Mouse (Mus musculus): ENCODE measurements at regions not wholly inside any gene's neighbourhood (a gene's known extent, or its start where the extent isn't known, plus 50 kb on each side); places are given as distances from the start of the nearest gene placed in this dataset.
A peak's percentile ranks its signal among the peaks of the same experiment; 100 is the strongest.

DNA sequence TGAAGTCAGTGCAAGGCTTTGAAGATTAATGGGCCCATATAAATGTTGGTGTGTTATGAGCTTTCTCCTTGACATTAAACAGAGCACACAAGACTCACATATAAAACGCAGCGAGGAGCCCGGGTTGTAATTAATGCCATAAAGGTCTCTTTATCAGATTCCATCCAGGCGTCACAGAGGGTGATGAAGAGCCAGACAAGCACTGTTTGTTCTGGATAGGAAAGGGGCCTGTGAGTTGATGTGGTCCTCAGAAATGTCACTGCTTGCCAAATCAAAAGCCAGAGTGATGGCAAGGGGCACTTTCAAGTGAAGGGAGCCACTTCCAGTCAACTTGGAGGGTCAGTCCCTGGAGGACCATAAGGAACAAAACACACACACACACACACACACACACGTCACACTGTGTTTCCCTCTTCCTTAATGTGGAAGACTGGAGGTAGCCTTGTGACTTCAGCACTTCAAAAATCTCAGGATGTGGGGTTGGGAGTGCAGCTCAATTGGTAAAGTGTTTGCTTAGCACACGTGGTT is 142.1 kb downstream of the Psmg1 start:
- no peak for ATAC-seq (ENCODE audit: extremely low read depth, insufficient number of reproducible peaks, low FRiP score, poor library complexity, severe bottlenecking)

DNA sequence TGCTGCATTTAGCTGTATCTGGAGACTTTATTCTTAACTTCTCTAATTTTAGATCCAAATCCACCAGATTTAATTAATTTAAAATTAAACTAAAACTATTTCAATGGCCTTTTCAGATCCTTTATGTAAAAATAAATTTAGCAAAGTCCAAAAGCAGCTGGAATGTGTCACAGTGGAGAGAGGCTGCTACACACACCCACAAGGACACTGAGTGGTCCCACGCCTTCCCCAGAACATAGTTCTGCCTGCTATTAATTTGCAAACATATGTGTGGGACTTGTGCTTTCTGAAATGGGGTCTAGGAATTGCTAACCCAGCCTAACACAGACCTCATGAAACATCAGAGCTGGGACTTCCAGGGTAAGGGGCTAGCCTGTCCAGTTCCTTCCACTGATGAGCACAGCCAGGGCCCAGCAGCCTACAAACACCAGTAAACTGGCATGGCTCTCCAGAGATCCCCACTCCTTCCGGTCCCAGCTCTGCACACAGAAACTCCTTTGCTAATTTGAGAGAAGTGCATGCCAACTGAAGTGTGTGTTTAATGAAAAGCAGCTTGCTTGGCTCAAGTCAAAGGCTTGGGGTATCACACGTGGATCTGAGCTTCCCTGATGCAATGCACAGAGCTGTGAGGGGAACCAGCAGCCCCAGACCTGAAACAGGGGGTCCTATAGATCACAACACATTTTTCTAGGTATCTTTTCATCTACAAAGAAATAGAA is 142.8 kb downstream of the Psmg1 start:
- ATAC-seq (ENCODE audit: extremely low read depth, insufficient number of reproducible peaks, low FRiP score, poor library complexity, severe bottlenecking) = no peak

DNA sequence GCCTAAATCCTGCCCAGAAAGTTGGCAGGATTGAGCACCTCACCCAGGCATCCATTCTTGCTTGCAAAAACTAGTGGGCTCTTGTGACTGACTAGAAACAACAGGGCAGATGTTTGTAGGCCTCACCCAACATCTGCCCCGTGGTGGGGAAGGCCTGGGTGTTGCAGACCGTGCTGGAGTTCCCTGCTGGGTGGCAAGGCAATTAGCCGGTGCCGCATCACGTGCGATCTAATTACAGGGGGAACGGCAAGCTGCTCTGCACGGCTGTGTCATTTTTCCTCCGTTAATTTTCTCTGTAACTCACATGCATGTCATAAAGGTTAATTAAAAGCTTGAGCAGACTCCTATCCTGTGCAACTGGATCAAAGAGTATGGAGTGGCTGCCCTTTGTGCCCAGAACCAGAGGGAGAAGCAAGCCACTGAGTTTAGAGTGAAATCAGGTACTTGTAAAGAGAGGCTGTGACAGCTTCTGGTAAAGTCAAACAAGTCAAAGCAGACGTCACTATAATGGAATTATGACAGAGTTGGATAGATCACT is 143.5 kb downstream of the Ets2 start:
- ATAC-seq (ENCODE audit: extremely low read depth, insufficient number of reproducible peaks, low FRiP score, poor library complexity, severe bottlenecking) = no peak

DNA sequence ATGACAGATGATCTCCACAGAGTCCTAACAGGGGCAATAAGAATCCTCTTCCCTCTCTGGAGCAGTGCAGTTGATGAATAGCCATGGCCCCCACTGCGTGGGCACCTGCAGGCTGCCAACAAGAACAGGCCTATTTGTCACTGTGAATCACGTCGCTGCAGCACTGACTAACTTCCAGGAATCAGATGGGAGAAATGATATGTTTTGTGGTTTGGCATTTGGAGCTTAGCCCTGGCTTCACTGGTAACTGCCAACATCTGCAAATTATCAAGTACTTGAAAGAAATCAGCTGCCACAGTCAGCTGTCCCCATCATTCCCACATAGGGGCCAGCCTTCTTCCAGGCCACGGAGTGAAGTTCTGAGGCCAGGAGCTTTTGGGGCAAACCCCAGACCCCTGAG is 142.8 kb downstream of the Ets2 start:
- no peak for ATAC-seq (ENCODE audit: extremely low read depth, insufficient number of reproducible peaks, low FRiP score, poor library complexity, severe bottlenecking)

DNA sequence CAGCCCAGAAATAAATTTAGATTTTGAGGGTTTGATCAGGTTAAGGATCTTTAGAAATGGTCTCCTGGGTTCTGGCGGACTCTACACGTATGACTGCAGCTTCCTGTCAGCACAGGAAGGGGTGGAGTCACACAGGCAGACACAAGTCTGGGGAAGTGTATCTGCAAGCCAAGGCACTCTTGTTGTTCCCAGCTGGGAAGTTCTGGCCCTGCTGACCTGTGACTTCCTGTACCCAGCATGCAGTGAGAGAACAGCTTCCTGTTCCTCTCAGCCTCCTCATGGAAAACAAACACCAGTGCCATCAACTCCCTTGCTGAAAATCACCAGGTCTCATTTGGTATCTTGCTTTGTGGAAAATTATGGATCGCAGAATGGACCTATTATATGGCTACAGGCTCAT is 140.9 kb downstream of the Ets2 start:
- ATAC-seq (ENCODE audit: extremely low read depth, insufficient number of reproducible peaks, low FRiP score, poor library complexity, severe bottlenecking) = no peak

DNA sequence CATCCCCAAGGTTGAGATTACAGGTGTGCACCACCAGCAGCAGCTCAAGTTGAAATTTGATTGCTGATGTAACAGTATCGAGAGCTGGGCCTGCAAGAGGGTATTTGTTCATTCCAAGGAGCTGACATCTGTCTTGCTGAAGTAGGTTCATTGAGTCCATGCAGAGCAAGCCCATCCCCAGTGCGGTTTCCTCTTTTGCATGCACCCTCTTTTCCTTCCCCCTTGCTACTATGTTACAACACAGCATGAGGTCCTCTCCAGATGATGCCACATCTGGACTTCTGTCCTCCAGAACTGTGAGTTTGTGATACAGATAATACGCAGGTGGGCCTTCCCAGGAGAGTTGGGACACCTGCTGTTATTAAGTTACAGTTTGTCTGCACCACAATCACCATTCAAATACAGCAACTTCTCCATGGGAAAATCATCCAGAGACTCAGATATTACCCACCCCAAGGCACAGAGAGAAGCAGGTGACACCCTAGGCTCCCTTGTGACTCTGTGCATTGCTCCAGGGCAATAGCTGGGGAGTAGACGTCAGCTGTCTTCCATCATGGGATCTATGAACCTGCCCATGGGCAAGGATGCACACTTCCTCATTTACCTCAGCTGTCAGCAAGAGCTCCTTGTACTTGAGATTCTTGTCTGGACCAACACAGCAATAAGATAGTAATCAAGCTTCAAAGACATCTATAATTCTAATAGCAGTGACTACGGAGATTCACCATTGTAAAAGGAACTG is 137.8 kb downstream of the Ets2 start:
- peak; percentile 55 for ATAC-seq (ENCODE audit: extremely low read depth, insufficient number of reproducible peaks, low FRiP score, poor library complexity, severe bottlenecking)

DNA sequence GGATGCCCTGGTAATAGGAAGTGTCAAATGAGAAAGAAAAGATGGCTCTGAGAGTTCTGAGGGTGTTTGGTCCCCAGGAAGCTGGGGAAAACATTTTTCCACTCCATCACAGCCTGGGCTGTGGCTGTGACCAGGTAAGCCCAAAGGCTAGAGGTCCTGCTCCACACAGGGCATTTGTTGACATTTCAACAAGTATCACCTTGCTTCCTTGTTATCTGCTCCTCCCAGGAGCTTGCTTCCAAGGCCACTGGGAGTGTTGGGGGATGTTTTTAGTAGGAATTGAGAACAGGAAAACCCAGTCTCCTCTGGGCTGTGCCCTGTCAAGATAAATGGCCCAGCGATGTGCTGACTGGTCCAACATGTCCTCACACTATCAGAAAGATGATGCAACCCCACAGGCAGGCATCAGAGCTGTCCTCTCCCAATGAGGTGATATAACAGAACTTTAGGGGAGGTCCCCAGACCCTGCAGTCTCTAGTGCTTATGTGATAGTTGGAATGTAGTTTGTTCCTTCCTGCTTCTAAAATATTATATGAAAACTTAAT is 137.1 kb downstream of the Ets2 start:
- no peak for ATAC-seq (ENCODE audit: extremely low read depth, insufficient number of reproducible peaks, low FRiP score, poor library complexity, severe bottlenecking)

DNA sequence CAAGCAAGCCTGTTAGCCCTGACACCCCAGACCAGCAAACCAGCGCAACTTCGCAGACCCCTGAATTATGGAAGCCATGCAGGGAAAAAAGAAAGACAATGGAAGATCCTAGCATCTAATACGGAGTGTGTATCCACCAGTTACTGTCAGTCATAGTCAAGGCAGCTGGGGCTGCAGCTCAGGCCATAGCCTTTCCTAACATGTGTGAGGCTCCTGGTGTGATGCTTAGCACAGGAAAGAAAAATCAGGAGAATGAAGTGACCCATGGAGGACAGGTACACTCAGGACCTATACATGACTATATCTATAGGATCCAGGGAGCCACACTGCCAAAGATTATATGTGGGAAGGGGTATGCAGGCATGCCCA is 136.6 kb downstream of the Ets2 start:
- no peak for ATAC-seq (ENCODE audit: extremely low read depth, insufficient number of reproducible peaks, low FRiP score, poor library complexity, severe bottlenecking)

DNA sequence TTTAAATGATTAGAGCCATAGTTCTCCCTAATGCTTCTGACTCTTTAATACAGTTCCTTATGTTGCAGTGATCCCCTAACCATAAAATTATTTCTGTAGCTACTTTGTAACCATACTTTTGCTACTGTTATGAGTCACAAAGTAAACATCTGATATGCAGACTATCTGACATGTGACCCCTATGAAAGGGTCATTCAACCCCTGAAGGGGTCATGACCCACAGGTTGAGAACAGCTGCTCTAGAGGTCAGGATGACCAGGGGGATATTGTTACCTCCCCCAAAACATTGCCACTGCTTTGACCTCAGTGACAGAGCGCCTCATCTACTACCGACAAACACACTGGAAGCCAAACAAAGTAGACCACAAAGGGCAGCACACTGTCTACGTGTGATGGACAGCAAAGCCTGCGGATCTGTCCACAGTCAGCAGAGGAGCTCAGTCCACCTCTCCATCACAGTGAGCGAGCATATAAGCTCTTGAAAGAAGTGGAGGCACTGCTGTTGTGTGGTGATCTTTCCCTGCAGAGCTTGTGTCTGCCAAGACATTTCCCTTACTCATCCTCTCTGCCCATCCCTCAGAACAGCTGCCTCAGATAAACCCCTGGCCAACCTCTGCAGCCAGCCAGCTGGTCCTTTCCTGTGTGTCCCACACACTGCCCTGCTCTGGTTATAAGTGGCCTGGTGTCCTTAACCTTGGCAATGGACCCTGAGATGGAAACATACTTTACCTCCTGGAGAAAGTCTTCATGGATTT is 136.0 kb downstream of the Ets2 start:
- no peak for ATAC-seq (ENCODE audit: extremely low read depth, insufficient number of reproducible peaks, low FRiP score, poor library complexity, severe bottlenecking)

DNA sequence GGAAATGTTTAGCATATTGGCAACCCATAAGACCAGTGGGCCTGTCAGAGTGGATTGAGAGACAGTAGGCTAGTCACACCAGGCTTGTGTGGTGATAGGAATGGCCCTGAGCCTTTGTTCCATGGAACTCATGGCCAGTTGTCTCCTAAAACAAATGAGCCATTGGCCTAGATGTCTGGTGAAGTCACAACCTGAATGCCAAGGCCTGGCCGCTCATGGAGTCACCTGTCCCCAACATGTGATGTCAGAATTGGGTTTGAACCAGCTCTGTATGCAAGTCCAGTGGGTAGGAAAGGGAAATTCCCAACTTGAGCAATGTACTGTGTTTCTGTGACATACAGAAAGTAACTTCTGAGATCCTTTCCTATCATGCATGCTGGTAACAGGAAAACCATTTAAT is 134.1 kb downstream of the Ets2 start:
- ATAC-seq (ENCODE audit: extremely low read depth, insufficient number of reproducible peaks, low FRiP score, poor library complexity, severe bottlenecking) = no peak

DNA sequence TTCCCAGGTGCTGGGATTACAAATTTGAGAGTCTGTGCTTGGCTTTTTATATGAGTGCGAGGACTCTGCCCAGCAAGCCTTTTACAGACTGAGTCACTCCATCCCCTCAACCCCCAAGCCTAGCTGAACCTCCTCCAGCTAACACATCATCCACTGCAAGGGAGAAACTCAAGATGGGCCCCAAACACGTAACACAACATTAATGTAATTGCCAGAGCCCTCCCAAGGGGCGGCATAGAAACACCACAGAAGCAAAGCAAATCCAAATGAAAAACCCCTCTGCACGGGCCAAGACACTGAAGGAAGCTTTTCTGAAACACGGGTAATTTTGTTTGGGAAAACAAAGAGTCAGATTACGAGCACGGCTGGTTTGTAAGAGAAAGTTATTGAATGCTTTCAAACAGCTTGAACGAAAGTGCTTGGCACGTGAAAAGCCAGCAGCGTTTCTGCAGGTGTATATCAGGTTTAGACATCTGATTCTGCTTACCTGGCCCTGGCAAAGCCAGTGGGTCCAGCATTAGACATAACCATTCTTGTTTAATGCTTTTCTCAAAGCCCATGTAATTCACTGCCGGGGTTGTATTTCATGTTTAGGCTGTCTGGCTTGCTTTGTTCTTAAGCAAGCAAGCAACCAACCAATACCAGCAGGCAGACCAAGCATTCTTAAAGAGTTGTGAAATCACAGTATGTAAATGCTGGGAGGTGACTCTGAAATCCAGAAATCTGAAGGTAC is 132.8 kb downstream of the Ets2 start:
- ATAC-seq (ENCODE audit: extremely low read depth, insufficient number of reproducible peaks, low FRiP score, poor library complexity, severe bottlenecking) = no peak

DNA sequence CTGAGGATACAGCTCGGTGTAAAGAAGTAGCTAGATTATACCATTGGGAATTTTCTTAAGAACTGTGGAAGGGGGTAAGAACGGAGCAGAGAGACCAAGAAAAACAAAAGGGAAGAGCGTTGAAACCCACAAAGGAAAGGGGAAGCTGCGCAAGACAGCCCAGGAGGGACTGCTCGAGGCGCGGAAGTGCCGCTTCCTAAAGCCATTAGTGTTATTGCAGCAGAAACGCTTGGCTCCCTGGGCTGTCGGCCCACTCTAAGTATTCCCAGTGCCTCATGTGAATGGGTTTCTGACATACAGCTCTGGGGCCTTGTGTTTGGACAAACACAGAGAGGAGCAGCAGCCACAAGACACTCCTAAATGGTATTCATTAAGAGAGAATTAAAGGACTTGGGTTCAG is 131.6 kb downstream of the Ets2 start:
- ATAC-seq (ENCODE audit: extremely low read depth, insufficient number of reproducible peaks, low FRiP score, poor library complexity, severe bottlenecking) = peak; percentile 39; the same call in 1 of the 2 replicates

DNA sequence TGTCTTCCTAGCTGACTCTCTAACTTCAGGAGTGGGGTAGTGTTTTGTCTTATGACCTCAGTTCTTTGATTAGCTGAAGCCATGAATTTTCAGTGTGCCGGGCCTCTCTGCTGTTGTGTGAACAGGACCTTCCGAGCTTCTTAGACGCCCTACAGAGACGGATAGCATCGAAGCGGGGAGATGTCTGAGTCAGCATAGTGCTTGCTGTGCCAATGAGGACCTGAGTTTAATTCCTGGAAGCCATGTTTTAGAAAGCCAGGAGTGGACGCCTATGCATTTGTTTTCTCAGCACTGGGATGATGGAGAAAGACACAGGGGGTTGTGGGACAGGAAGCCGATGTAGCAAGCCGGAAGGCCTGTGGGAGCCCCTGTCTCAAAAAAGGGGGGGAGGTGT is 130.5 kb downstream of the Ets2 start:
- no peak for ATAC-seq (ENCODE audit: extremely low read depth, insufficient number of reproducible peaks, low FRiP score, poor library complexity, severe bottlenecking)

DNA sequence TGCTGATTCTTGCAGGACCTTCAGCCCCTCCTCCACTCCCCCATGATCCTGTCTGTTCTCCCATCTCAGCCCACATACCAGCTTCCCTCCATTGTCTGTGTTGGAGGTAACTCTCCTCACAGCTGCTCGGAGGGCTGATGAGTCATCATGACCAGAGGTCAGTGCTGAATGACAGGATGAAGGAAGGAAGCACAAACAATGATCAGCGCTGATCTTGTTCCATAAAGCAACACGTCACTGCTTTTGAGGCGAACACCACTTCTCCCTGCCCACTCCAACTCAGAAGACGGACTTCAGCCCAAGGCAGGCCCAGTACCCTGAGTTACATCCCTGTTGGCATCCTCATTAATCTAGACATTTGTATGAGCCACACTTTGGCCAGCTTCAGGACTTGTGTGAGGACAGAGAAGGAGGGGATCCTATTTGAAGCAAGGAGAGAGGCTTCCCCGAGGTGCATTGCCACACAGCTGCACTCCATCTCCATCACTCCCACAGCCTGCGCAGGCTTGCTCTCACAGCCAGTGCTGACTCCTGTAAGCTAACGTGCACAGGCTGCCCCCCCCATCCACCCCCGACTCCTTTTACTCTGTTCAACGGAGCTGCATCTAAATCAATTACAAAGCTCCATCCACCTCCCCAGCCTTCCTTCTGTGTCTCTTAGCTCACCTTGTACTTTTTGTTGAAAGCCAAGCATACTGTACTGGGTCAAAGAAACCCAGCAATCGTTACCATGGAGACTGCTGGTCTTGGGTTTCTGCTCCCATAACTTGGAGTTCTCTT is 129.9 kb downstream of the Ets2 start:
- peak; percentile 54 for ATAC-seq (ENCODE audit: extremely low read depth, insufficient number of reproducible peaks, low FRiP score, poor library complexity, severe bottlenecking)

DNA sequence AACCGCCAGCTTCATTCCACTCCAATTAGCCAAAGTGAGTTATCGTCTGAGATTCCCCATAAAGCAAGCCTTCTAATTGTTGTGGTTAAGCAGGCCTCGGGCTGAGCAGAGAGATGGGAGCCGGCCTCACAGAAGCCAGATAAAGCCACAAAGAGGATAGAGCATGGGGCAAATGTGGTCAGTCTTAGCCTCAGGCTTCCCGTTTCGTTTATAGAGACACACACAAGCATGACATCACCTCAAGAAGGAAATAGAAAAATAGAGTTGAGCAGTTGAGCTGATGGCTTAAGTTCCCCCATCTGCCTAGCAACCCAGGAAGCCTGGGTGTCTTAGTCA is 125.5 kb downstream of the Ets2 start:
- peak; percentile 86 for ATAC-seq (ENCODE audit: extremely low read depth, insufficient number of reproducible peaks, low FRiP score, poor library complexity, severe bottlenecking)

DNA sequence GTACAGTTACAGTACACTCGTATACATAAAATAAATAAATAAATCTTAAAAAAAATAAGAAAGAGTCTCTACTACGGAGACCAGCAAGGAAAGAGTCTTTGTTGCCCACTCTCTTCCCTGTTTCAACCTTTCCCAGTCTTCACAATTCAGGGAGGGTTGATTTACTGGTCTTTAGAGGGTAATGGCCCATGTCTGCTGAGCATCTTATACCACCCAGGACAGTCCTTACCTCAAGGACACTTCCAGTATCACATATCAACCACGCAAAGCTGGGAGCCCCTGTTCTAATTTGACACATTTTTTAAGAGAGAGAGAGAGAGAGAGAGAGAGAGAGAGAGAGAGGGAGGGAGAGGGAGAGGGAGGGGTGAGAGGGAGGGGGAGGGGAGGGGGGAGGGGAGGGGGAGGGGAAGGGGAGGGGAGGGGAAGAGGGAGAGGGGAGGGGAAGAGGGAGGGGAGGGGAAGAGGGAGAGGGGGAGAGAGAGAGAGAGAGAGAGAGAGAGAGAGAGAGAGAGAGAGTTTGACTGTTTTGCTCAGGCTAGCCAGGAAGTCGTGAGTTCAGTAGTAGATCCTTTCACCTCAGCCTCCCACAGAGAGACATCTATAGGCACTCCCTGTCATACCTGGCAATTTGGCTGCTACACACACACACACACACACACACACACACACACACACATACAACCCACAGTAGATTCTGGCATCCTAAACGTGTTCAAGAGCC is 125.0 kb downstream of the Ets2 start:
- ATAC-seq (ENCODE audit: extremely low read depth, insufficient number of reproducible peaks, low FRiP score, poor library complexity, severe bottlenecking) = peak; percentile 30

DNA sequence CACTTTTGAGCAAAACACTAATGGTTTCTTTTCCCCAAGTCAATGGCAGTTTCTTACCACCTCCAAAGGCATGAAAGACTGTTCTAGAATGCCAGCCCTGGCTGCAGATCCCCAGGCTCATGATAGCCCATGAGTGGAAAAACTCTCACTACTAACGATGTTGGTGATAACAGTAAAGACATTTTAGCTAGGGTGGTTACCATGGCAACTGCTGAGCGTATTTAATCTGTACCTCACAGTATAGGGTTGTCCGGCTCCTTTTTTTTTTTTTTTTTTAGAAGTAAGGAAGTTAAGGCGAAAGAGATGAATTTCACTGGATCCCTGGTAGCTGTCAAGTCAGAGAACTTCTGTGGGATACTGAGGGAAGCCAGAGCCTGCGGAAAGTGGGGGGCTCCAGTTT is 123.8 kb downstream of the Ets2 start:
- no peak for ATAC-seq (ENCODE audit: extremely low read depth, insufficient number of reproducible peaks, low FRiP score, poor library complexity, severe bottlenecking)

Measured in neutrophil, adult 5-6 weeks (primary cell).